Mouse (Mus musculus) cerebellum, adult 9-10 months (tissue): ENCODE data around the gene Gm13305.
"Not testable (repeated sequence)": the region's sequence is repeated elsewhere in the genome, so short reads cannot be mapped to it uniquely, and the experiment has no call there.

Experiments used
- DNase-seq: peaks from one replicate; pipeline ENCODE4 v3.0.0; 2022

The Gm13305 gene

DNA sequence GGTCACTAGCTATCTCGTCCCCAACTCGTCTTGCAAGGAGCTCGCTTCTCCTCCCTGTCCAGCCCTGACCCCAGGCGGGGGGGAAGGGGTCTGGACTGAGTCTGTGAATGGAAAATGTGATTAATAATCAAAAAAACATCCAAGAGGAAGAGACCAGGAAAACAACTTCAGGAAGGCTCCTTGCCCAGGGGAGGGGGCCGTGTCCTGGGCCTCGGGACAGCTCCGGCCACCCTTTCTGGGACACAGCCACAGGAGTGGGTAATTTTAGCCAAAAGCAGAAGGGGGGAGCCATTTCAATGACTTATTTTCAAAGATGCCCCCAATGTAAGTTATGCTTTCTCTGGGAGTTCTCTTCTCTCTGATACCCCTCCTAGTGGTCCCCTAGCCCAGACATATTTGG lies at the start of gene Gm13305:
Gene Gm13305 (minus strand): TSS at position 101 of the 400 bp plus-strand sequence.
- not testable (repeated sequence) for DNase-seq

- DNase-seq, result not testable (repeated sequence)
Measured at GRCm38 (mm10) chr4:42184980-42185372, 16.6 kb upstream of the Gm13305 start.

GRCm38 (mm10) chr4:42184324-42184979 lies 16.0 kb upstream of the Gm13305 start:
- not testable (repeated sequence) for DNase-seq

GRCm38 (mm10) chr4:42183234-42184197 lies 15.1 kb upstream of the Gm13305 start:
- DNase-seq, result not testable (repeated sequence)

GRCm38 (mm10) chr4:42178243-42178642 lies 9.8 kb upstream of the Gm13305 start:
- not testable (repeated sequence) for DNase-seq

- DNase-seq, result not testable (repeated sequence)
Measured at GRCm38 (mm10) chr4:42153136-42153535, 15.3 kb downstream of the Gm13305 start, which contains the start of gene Gm13306. TSS of gene Gm13306 (plus strand) at chr4:42153436.

DNA sequence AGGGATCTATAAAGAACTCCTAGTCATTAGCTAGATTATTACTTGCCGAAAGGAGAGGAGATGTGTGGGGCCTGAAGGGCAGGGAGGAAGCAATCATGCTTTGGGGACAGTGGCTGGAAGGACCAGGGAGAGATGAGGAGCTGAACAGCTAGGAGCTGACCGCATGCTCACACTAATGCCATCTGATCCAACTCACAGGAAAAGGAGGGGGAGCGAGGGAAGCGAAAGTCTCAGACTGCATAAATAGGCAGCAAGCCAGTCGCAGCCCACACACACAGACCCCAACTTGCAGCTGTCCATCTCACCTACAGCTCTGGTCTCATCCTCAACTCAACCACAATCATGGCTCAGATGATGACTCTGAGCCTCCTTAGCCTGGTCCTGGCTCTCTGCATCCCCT lies 53.9 kb downstream of the Gm13305 start, which contains the start of gene Gm13304:
Gene Gm13304 (plus strand): TSS at position 301 of the 400 bp plus-strand sequence.
- DNase-seq, result not testable (repeated sequence)
